Mouse (Mus musculus) forebrain, embryonic 12.5 days (tissue): ENCODE measurements around the gene Slc25a18. TPM values are rescaled to one million over a fixed set of nuclear protein-coding genes. Genes with fewer than 3 reads are reported as not detected.
"Not testable (repeated sequence)": the region's sequence is repeated elsewhere in the genome, so short reads cannot be mapped to it uniquely, and the experiment has no call there.

Experiments used
- ATAC-seq: fragments of 200-750 bp; cut with Nextera tagmentation; 2 replicates; pipeline ENCODE4 v1.8.0; 2017; ENCODE audit warnings: moderate TSS enrichment; ENCODE audit not compliant: low FRiP score
- H3K27ac ChIP-seq: fragments of 300-500 bp; sonication (generic); 2 replicates; pipeline ENCODE4 v1.5.1; 2016; ENCODE audit warnings: mild to moderate bottlenecking
- H3K27me3 ChIP-seq: fragments of 300-500 bp; sonication (generic); 2 replicates; pipeline ENCODE4 v1.6.1; 2016; ENCODE audit warnings: mild to moderate bottlenecking
- H3K36me3 ChIP-seq: fragments of 300-500 bp; sonication (generic); replicated peaks from 2 replicates; pipeline ENCODE4 v1.6.1; 2016; ENCODE audit warnings: mild to moderate bottlenecking
- H3K4me1 ChIP-seq: fragments of 300-500 bp; sonication (generic); 2 replicates; pipeline ENCODE4 v1.6.1; 2016
- H3K4me2 ChIP-seq: fragments of 300-500 bp; sonication (generic); 2 replicates; pipeline ENCODE4 v1.6.1; 2016; ENCODE audit warnings: mild to moderate bottlenecking, moderate library complexity
- H3K4me3 ChIP-seq: fragments of 300-500 bp; sonication (generic); replicated peaks from 2 replicates; pipeline ENCODE4 v1.5.1; 2016; ENCODE audit warnings: mild to moderate bottlenecking
- H3K9ac ChIP-seq: fragments of 300-500 bp; sonication (generic); 2 replicates; pipeline ENCODE4 v1.6.1; 2016; ENCODE audit warnings: mild to moderate bottlenecking
- H3K9me3 ChIP-seq: fragments of 300-500 bp; sonication (generic); 2 replicates; pipeline ENCODE4 v1.6.1; 2016
- WGBS: fragments of 180-500 bp; shearing (Covaris S2); methylation state at CpG from one replicate; pipeline ENCODE4 v1.1.7; 2016; 5-methylcytosine and 5-hydroxymethylcytosine counted together
- polyA plus RNA-seq: library from polyadenylated mRNA; unstranded; fragments of >200 nt; fragmentation: Nextera tagmentation; extraction: Ambion mirVana; gene quantifications from 2 replicates; pipeline ENCODE4 v1.2.1, GENCODE M21; 2016

Gene Slc25a18
- polyA plus RNA-seq, 1 experiment from 2014 or later, result 0.60 TPM

DNA sequence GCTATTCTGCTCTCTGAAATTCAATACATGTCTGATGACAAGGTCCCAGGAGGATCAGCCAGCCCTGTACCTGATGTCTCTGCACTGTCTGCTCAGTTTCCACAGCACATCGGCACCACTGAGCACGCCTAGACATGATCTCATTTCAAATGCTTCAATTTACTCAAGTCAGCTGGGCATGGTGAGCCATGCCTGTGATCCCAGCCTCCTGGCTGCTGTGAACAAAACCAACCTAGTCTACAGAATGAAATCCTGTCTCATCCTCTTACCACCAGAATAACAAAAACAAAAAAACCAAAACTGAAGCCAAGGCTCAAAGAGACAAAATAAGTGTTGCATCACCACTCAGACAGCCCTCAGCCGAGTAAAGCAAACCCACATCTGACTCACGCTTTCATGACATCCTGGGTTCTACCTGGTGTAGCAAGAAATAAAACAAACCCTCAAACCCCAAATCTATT, 26.2 kb downstream of the Slc25a18 start:
- no peak overlapping the region for H3K9ac ChIP-seq
- no peaks in the 10 kb centered on the region for H3K27me3 ChIP-seq
- peaks cover 95% of the 10 kb centered on the region for H3K36me3 ChIP-seq
- ATAC-seq, result no peak
- no peak overlapping the region for H3K27ac ChIP-seq
- H3K9me3 ChIP-seq, result no peaks in the 10 kb centered on the region
- WGBS, result 92% methylated on average over 4 of the region's 4 CpGs
- no peaks in the 10 kb centered on the region for H3K4me1 ChIP-seq
- no peak overlapping the region for H3K4me2 ChIP-seq
- H3K4me3 ChIP-seq, result no peak overlapping the region

DNA sequence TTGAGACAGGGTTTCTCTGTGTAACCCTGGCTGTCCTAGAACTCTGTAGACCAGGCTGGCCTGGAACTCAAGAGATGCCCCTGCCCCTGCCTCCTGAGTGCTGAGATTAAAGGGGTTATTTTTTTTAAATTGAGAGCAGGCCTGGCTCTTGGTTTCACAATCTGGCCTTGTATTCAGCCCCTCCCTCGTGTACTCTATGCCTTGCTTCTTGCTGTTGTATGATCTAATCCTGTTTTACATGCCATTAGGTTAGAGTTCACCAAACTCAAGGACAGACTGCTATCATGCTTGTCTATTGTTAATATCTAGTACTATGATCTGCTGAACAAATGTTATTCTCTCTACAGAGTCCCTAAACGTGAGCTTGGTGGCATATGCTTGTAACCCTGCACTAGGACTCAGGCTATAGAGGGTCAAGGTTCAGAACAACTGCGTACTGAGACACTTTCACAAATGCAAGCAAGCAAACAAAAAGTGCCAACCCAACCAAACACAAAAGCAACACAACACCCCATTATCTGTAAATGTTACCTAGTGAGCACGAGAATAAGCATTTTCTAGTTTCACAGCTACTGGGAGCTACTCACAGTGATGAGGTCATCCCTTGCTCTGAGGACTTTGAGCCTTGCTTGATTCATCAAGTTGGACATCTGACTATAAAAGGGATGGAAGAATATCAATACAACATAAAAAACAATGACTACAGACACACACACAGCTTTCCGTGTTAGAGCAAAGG, 33.8 kb downstream of the Slc25a18 start:
- Histone ChIP-seq H3K4me1 (no peaks in the 10 kb centered on the region), H3K4me3 (no peak overlapping the region), H3K9me3 (no peaks in the 10 kb centered on the region), H3K4me2 (no peak overlapping the region), H3K9ac (no peak overlapping the region), H3K36me3 (peaks cover 92% of the 10 kb centered on the region), H3K27ac (no peak overlapping the region), H3K27me3 (no peaks in the 10 kb centered on the region)
- 88% methylated on average over 5 of the region's 5 CpGs for WGBS
- ATAC-seq, result no peak

DNA sequence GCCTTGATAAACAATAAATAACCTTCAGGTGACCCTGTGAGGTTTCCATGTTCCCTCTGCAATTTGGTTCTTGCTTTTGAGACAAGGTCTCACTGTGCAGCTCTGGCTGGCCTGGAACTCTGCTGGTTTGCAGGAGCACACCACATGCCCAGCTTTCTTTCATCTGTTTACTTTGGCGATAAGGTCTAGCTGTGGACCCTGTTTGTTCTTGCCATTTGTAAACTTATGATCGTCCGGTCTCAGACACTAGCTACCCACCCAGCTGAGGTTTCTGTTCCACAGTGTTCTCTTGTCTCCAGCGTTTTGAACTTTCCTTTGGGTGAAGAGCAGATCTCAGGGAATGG, 34.3 kb downstream of the Slc25a18 start:
- Histone ChIP-seq H3K27ac (no peak overlapping the region), H3K27me3 (no peaks in the 10 kb centered on the region), H3K4me3 (no peak overlapping the region), H3K4me1 (no peaks in the 10 kb centered on the region), H3K9ac (no peak overlapping the region), H3K9me3 (no peaks in the 10 kb centered on the region), H3K4me2 (no peak overlapping the region), H3K36me3 (peaks cover 87% of the 10 kb centered on the region)
- ATAC-seq, result no peak
- 94% methylated on average over 4 of the region's 4 CpGs for WGBS

DNA sequence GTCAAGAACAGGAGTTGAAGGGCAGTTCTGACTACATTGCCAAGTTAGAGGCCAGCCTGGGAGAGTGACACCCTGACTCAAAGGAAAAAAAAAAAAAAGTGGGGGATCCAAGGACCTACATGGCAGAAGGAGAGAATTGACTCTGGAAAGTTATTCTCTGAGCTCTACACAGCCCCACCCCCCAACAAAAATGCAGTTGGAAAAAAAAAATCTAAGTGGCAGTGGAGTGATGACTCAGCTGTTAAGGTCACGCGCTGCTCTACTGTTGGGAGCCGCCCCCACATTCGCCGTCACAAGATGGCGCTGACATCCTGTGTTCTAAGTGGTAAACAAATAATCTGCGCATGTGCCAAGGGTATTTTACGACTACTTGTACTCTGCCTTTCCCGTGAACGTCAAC, 38.6 kb downstream of the Slc25a18 start:
- not testable (repeated sequence) for H3K4me1 ChIP-seq, H3K9me3 ChIP-seq, H3K27ac ChIP-seq, H3K4me3 ChIP-seq, H3K9ac ChIP-seq, H3K27me3 ChIP-seq, ATAC-seq, H3K4me2 ChIP-seq
- H3K36me3 ChIP-seq, result peaks cover 49% of the 10 kb centered on the region
- WGBS, result 96% methylated on average over 10 of the region's 10 CpGs

DNA sequence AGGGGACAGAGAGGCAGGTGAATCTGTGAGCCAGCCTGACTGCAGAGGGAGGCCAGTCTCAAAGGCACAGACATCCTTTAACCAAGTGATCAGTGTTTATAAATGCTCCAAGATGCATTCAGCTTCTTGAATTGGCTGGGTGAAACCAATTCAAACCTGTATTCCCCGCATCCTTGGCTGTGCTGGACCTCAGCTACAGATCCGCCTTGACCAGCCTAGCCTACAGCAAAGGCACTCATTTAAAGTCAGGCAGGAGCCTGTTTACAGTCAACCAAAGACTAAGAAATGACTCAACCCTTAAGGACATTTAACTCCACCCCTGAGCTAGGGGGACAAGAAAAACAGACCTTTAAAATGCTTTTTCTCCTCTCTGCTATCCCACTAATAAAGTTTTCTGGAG, 45.9 kb downstream of the Slc25a18 start:
- Histone ChIP-seq H3K9me3 (no peaks in the 10 kb centered on the region), H3K4me1 (peaks cover 17% of the 10 kb centered on the region), H3K27me3 (no peaks in the 10 kb centered on the region), H3K27ac (no peak overlapping the region), H3K4me2 (no peak overlapping the region), H3K36me3 (peaks cover 24% of the 10 kb centered on the region), H3K4me3 (no peak overlapping the region), H3K9ac (no peak overlapping the region)
- no peak for ATAC-seq
- 99% methylated on average over 2 of the region's 2 CpGs for WGBS

DNA sequence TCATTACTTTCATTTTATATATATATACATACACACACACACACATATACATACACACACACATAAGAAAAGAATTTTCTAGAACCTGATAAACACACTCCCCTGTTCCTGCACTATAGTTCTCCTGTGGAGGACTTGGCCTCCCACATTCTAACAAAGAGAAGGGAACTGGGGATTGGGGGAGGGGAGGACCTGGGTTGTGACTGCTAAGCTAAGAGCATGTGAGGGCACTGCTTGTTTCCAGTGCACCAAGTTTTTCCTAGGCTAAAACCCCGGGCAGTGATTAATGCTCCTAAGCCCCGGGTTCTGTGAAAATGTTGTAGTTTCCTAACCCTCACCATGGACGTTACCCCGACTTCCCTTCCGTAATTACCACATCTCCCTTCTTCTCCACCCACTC, 46.8 kb downstream of the Slc25a18 start:
- no peaks in the 10 kb centered on the region for H3K9me3 ChIP-seq
- H3K9ac ChIP-seq, result no peak overlapping the region
- peaks cover 17% of the 10 kb centered on the region for H3K4me1 ChIP-seq
- H3K4me2 ChIP-seq, result no peak overlapping the region
- WGBS, result 93% methylated on average over 5 of the region's 5 CpGs
- ATAC-seq, result no peak
- no peaks in the 10 kb centered on the region for H3K27me3 ChIP-seq
- H3K27ac ChIP-seq, result no peak overlapping the region
- peaks cover 24% of the 10 kb centered on the region for H3K36me3 ChIP-seq
- H3K4me3 ChIP-seq, result no peak overlapping the region

DNA sequence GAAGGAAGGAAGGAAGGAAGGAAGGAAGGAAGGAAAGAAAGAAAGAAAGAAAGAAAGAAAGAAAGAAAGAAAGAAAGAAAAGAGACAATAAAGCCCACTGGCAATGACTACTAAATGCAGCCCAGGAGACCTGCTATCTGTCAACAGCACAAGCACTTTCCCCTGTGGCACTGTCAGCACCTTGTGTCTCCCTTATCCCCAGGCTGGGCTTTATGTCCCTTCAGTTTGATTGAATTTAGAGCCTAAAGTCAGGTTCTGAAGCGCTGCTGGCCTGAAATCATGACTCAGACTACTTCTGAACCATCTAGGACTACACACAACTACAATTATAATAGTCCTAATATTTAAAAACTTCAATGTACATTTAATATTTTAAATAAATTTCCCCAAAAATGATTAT, 47.6 kb downstream of the Slc25a18 start:
- no peak overlapping the region; the same call in 1 of the 2 replicates for H3K4me3 ChIP-seq
- no peaks in the 10 kb centered on the region for H3K27me3 ChIP-seq
- ATAC-seq, result no peak
- H3K4me1 ChIP-seq, result peaks cover 17% of the 10 kb centered on the region
- H3K36me3 ChIP-seq, result peaks cover 24% of the 10 kb centered on the region
- WGBS, result 91% methylated on average over 1 of the region's 1 CpGs
- H3K27ac ChIP-seq, result no peak overlapping the region
- H3K4me2 ChIP-seq, result peak overlapping the region; percentile 61
- no peaks in the 10 kb centered on the region for H3K9me3 ChIP-seq
- H3K9ac ChIP-seq, result peak overlapping the region; percentile 84; the same call in 1 of the 2 replicates

DNA sequence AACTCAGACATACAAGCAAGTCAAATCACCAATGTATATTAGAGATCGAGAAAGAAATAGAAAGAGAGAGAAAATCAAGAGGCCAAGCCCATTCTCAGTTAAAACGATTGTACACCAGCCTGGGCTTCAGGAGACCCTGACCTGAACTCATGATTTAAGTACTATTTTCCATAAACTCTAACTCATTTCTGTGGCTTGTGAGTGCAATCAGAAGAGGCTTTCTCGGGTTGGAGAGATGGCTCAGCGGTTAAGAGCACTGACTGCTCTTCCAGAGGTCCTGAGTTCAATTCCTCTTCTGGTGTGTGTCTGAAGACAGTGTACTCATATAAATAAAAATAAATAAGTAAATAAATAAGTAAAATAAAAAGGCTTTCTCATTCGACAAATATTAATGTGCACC, 48.3 kb downstream of the Slc25a18 start:
- 59% methylated on average over 5 of the region's 5 CpGs for WGBS
- Histone ChIP-seq H3K36me3 (peaks cover 24% of the 10 kb centered on the region), H3K27me3 (no peaks in the 10 kb centered on the region), H3K9me3 (no peaks in the 10 kb centered on the region), H3K4me2 (peak overlapping the region; percentile 61), H3K4me3 (peak overlapping the region; percentile 93), H3K4me1 (peaks cover 17% of the 10 kb centered on the region), H3K27ac (no peak overlapping the region), H3K9ac (peak overlapping the region; percentile 84)
- ATAC-seq, result no peak

DNA sequence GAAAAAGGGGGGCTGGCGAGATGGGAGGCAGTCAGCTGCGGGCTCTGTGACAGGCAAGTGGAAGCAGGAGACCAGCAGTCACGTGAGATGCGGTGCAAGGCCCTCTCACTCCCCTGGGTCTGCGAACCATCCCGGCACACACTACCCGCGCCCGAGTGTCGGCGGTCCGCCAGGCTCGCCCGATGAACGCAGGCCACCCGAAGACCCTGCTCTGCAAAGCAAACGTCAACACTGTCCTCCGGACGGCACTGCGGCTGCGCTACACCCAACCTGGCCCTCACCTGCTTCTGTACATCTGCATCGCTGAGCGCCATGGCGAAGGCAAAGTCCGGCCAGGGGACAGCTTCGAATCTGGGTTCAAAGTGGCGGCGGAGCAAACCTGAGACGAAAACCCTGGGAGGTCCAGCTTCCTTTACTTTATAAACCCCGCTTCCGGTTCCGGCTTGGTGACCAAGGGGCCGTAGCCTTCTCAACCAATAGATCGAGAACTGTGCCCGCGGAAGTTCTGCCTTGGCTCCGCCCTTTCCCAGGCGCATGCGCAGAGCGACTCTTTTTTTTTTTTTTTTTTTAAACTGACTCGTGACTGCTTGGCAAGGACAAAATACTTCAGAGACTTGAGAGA, 49.0 kb downstream of the Slc25a18 start, which contains the start of gene Atp6v1e1:
TSS of gene Atp6v1e1 (minus strand) at position 487 of the 622 bp plus-strand sequence.
- WGBS, result under 1% methylated on average over 41 of the region's 41 CpGs
- peaks cover 17% of the 10 kb centered on the region for H3K4me1 ChIP-seq
- peak within 1 kb of the TSS; percentile 88 for H3K27ac ChIP-seq
- peak within 1 kb of the TSS; percentile 93 for H3K4me3 ChIP-seq
- no peaks in the 10 kb centered on the region for H3K9me3 ChIP-seq
- peak; percentile 97 for ATAC-seq
- peak within 1 kb of the TSS; percentile 84 for H3K9ac ChIP-seq
- H3K4me2 ChIP-seq, result peak within 1 kb of the TSS; percentile 61
- no peaks in the 10 kb centered on the region for H3K27me3 ChIP-seq
- H3K36me3 ChIP-seq, result peaks cover 20% of the 10 kb centered on the region

DNA sequence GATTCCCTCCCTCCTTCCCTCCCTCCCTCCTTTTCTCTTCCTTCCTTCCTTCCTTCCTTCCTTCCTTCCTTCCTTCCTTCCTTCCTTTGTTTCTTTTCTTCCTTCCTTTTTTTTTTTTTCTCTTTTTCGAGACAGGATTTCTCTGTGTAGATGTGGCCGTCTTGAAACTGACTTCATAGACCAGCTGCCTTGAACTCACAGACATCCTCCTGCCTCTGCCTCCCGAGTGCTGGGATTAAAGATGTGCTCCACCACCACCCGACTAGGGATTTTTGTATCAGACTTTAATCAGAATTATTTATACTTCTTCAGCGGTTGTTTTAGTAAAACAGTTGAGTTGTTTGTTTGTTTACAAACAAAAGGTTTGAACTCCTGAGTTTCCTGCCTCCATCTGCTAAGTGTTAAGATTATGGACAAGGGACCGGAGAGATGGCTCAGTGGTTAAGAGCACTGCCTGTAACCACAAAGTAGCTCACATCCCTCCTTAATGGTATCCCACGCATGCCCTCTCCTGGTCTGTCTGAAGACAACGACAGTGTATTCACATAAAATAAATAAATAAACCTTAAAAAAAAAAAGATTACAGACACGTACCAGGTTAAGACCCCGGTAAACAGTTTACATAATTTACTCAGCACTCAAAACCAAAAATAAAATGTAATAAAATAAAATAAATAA, 49.7 kb downstream of the Slc25a18 start:
- Histone ChIP-seq H3K4me3 (peak overlapping the region; percentile 93; the same call in 1 of the 2 replicates), H3K4me1 (peaks cover 17% of the 10 kb centered on the region), H3K4me2 (peak overlapping the region; percentile 30), H3K9me3 (no peaks in the 10 kb centered on the region), H3K27ac (no peak overlapping the region), H3K27me3 (no peaks in the 10 kb centered on the region), H3K36me3 (peaks cover 13% of the 10 kb centered on the region), H3K9ac (no peak overlapping the region)
- peak; percentile 55 for ATAC-seq
- 77% methylated on average over 10 of the region's 10 CpGs for WGBS

DNA sequence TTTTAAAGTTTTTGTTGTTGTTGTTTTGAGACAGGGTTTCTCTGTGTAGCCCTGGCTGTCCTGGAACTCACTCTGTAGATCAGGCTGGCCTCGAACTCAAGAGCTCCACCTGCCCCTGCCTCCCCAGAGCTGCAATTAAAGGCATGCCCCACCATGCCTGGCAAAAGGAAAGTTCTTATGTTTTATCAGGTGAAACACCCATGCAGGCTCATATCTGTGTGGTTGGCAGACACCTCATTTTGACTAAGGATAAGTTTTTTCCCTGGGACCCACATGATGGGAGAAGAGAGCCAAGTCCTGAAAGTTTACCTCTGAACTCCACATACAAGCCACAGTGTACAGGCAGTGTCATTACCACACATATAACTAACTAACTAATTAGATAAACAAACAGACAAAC, 56.7 kb downstream of the Slc25a18 start:
- 0 out of 2 replicates have a peak, but pooled peaks cover 5% of the 10 kb centered on the region for H3K27me3 ChIP-seq
- H3K4me1 ChIP-seq, result no peaks in the 10 kb centered on the region
- H3K36me3 ChIP-seq, result no peaks in the 10 kb centered on the region
- 57% methylated on average over 1 of the region's 1 CpGs for WGBS
- H3K4me3 ChIP-seq, result no peak overlapping the region
- no peaks in the 10 kb centered on the region for H3K9me3 ChIP-seq
- H3K4me2 ChIP-seq, result no peak overlapping the region
- no peak overlapping the region for H3K27ac ChIP-seq
- no peak overlapping the region for H3K9ac ChIP-seq
- no peak for ATAC-seq

DNA sequence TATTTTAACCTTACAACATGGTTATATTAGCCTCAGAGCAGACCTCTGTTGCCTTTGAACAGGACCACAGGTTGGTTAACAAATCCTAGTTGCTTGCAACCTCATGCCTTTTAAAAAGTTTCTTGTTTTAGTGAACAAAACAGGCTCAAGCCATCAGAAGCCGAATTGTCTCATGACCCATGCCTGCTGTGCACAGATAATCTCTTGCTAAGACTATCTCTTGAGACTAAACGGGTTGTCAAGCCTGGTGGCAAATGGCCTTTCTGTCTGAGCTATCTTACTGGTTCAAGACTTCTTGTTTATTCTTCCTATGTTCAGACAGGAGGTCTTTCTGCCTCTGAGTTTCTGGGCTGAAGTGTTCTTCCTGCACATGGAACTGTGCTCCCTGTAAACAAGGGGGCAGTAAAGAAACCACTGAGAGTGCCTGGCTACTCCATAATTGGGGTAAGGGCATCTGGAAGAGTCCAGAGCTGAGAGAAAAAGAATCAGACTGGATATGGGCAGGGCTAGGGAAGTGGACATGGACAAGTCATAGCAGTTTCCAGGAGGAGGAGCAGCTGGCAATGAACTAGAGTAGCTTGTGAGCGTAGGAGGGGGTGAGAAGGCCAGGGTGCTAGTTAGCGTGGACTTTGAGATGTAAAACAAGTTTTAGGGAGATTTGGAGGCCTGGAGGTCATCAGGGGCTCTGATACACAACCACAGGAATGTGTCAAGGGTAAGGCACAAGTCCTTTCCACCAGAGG, 57.7 kb downstream of the Slc25a18 start:
- H3K4me3 ChIP-seq, result no peak overlapping the region
- no peak overlapping the region for H3K9ac ChIP-seq
- no peaks in the 10 kb centered on the region for H3K36me3 ChIP-seq
- 0 out of 2 replicates have a peak, but pooled peaks cover 5% of the 10 kb centered on the region for H3K27me3 ChIP-seq
- no peaks in the 10 kb centered on the region for H3K9me3 ChIP-seq
- WGBS, result 68% methylated on average over 4 of the region's 4 CpGs
- no peak for ATAC-seq
- peaks cover 4% of the 10 kb centered on the region; the same call in 1 of the 2 replicates for H3K4me1 ChIP-seq
- H3K4me2 ChIP-seq, result no peak overlapping the region
- H3K27ac ChIP-seq, result no peak overlapping the region
